Mouse (Mus musculus) hindbrain, embryonic 12.5 days (tissue): Measurements from ENCODE around the gene Xrcc5. TPM values are rescaled to one million over a fixed set of nuclear protein-coding genes. Genes with fewer than 3 reads are reported as not detected.

Source experiments
- ATAC-seq: fragments of 200-750 bp; cut with Nextera tagmentation; 2 replicates; pipeline ENCODE4 v1.8.0; 2017; ENCODE audit warnings: moderate TSS enrichment; ENCODE audit not compliant: low FRiP score
- H3K27ac ChIP-seq: fragments of 300-500 bp; sonication (generic); 2 replicates; pipeline ENCODE4 v1.5.1; 2016; ENCODE audit warnings: mild to moderate bottlenecking
- H3K27me3 ChIP-seq: fragments of 300-500 bp; sonication (generic); 2 replicates; pipeline ENCODE4 v1.6.1; 2016; ENCODE audit warnings: mild to moderate bottlenecking
- H3K36me3 ChIP-seq: fragments of 300-500 bp; sonication (generic); 2 replicates; pipeline ENCODE4 v1.6.1; 2016; ENCODE audit warnings: mild to moderate bottlenecking
- H3K4me1 ChIP-seq: fragments of 300-500 bp; sonication (generic); 2 replicates; pipeline ENCODE4 v1.6.1; 2016
- H3K4me2 ChIP-seq: fragments of 300-500 bp; sonication (generic); replicated peaks from 2 replicates; pipeline ENCODE4 v1.6.1; 2016; ENCODE audit warnings: mild to moderate bottlenecking
- H3K4me3 ChIP-seq: fragments of 300-500 bp; sonication (generic); 2 replicates; pipeline ENCODE4 v1.5.1; 2016; ENCODE audit warnings: mild to moderate bottlenecking
- H3K9ac ChIP-seq: fragments of 300-500 bp; sonication (generic); 2 replicates; pipeline ENCODE4 v1.6.1; 2016; ENCODE audit warnings: mild to moderate bottlenecking, moderate library complexity
- H3K9me3 ChIP-seq: fragments of 300-500 bp; sonication (generic); replicated peaks from 2 replicates; pipeline ENCODE4 v1.6.1; 2016; ENCODE audit warnings: mild to moderate bottlenecking
- WGBS: fragments of 180-500 bp; shearing (Covaris S2); methylation state at CpG from one replicate; pipeline ENCODE4 v1.1.7; 2016; 5-methylcytosine and 5-hydroxymethylcytosine counted together
- polyA plus RNA-seq: library from polyadenylated mRNA; unstranded; fragments of >200 nt; fragmentation: Nextera tagmentation; extraction: Ambion mirVana; gene quantifications from 2 replicates; pipeline ENCODE4 v1.2.1, GENCODE M21; 2016

Xrcc5 gene
- polyA plus RNA-seq, 1 experiment from 2014 or later, result 44.0 TPM

GRCm38 (mm10) chr1:72372512-72372911, 65.3 kb downstream of the Xrcc5 start:
- Histone ChIP-seq H3K4me3 (no peak overlapping the region), H3K4me1 (no peaks in the 10 kb centered on the region), H3K27me3 (no peaks in the 10 kb centered on the region), H3K4me2 (no peak overlapping the region), H3K27ac (no peak overlapping the region), H3K9me3 (no peaks in the 10 kb centered on the region), H3K36me3 (no peaks in the 10 kb centered on the region), H3K9ac (no peak overlapping the region)
- WGBS, result 84% methylated on average over 1 of the region's 1 CpGs
- ATAC-seq, result peak; percentile 68

DNA sequence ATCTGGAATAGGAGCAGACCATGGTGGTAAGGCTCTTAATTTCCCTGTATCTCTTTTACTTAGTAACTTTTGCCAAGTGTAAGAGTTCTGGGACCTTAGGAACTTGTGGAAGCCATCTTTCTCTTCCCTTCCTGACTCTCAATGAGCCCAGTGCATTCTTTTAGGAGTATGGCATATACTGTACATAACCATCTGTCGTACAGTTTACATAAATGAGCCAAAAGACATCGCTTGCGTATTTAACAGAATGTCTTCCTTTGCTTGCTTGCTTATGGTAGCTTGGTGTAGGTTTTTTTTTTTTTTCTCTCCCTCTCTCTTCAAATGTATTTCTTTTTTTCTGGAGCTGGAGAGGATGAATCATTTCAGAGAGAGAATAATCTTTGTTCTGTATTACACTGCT, 65.7 kb downstream of the Xrcc5 start:
- H3K4me2 ChIP-seq, result no peak overlapping the region
- no peak for ATAC-seq
- no peak overlapping the region for H3K4me3 ChIP-seq
- 95% methylated on average over 3 of the region's 3 CpGs for WGBS
- no peak overlapping the region for H3K27ac ChIP-seq
- H3K27me3 ChIP-seq, result no peaks in the 10 kb centered on the region
- no peak overlapping the region for H3K9ac ChIP-seq
- no peaks in the 10 kb centered on the region for H3K4me1 ChIP-seq
- no peaks in the 10 kb centered on the region for H3K36me3 ChIP-seq
- H3K9me3 ChIP-seq, result no peaks in the 10 kb centered on the region

DNA sequence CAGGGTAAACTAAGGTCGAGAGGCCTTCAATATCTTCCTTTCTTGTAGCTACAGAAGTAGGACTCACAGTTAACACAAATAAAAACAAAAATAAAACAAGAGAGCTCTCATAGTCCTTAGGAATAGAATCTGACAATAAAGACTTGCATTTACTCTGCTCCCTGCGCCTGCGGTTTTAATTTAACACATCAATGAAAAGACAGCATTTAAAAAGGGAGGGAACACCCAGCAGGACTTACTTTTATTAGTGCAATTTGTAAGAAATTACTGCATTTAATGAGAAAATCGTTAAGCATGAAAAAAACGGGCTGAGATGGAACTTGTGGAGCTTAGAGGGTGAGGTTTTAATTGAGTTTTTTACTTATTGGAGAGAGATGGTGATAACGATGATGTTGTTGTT, 66.4 kb downstream of the Xrcc5 start:
- H3K27ac ChIP-seq, result no peak overlapping the region
- H3K4me3 ChIP-seq, result no peak overlapping the region
- no peak for ATAC-seq
- no peaks in the 10 kb centered on the region for H3K36me3 ChIP-seq
- H3K9me3 ChIP-seq, result no peaks in the 10 kb centered on the region
- no peak overlapping the region for H3K4me2 ChIP-seq
- WGBS, result 71% methylated on average over 6 of the region's 6 CpGs
- no peak overlapping the region for H3K9ac ChIP-seq
- H3K4me1 ChIP-seq, result no peaks in the 10 kb centered on the region
- no peaks in the 10 kb centered on the region for H3K27me3 ChIP-seq

- Histone ChIP-seq H3K36me3 (no peaks in the 10 kb centered on the region), H3K9ac (no peak overlapping the region), H3K9me3 (no peaks in the 10 kb centered on the region), H3K27me3 (no peaks in the 10 kb centered on the region), H3K4me2 (no peak overlapping the region), H3K4me1 (no peaks in the 10 kb centered on the region), H3K4me3 (no peak overlapping the region), H3K27ac (no peak overlapping the region)
- no peak for ATAC-seq
- WGBS, result 78% methylated on average over 4 of the region's 4 CpGs
These were observed 66.8 kb downstream of the Xrcc5 start for GRCm38 (mm10) chr1:72374049-72374448.

DNA sequence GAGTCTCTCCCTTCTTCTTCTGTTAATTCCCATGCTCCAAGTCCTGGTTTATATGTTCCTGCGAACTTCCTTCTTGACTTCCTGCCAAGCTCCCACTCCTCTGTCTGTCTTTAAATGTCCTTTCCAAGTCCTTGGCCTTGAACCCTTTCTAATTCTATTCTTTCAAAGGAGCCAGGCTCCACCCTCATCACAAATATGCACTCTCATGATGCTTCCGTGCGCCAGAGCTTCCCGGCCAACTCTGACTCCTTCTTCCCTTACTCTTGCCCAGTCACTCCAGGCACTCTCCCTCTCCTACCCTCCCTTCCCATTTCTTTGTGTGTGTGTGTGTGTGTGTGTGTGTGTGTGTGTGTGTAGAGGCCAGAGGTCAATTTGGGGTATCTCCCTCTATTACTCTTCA, 70.9 kb downstream of the Xrcc5 start:
- Histone ChIP-seq H3K9me3 (no peaks in the 10 kb centered on the region), H3K4me2 (no peak overlapping the region), H3K27ac (no peak overlapping the region), H3K9ac (no peak overlapping the region), H3K4me1 (no peaks in the 10 kb centered on the region), H3K36me3 (0 out of 2 replicates have a peak, but pooled peaks cover 2% of the 10 kb centered on the region), H3K27me3 (no peaks in the 10 kb centered on the region), H3K4me3 (no peak overlapping the region)
- WGBS, result 93% methylated on average over 4 of the region's 4 CpGs
- no peak for ATAC-seq

DNA sequence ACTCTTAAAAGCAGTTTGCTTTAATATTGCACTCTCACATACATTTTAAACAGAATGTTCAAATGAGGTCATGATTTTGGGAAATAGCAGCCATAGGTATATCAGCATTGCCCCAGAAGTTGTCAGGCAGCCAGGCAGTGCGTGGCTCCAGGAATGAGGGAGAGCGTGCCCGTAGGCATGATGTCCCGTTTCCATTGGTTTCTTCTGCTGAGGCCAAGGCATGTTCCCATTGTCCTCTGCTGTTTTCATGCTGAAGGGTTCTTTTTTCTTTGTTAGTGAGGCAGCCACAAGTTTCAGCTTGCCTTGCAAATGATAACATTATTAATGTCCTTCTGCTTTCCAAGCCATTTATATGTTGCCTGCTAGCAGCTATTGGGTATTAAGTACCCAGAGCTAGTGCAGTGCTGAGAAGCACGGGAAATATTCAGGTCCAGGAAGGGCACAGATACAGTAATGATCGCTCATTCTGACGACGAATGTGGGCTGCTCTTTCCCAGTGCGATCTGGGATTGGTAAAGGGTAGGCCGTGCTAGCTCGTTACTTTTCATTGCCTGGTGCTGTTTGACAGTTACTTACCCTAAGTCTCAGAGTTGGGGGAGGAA, 72.6 kb downstream of the Xrcc5 start:
- Histone ChIP-seq H3K4me1 (no peaks in the 10 kb centered on the region), H3K4me2 (no peak overlapping the region), H3K4me3 (no peak overlapping the region), H3K9me3 (no peaks in the 10 kb centered on the region), H3K27ac (no peak overlapping the region), H3K27me3 (no peaks in the 10 kb centered on the region), H3K9ac (no peak overlapping the region), H3K36me3 (0 out of 2 replicates have a peak, but pooled peaks cover 9% of the 10 kb centered on the region)
- 91% methylated on average over 11 of the region's 11 CpGs for WGBS
- ATAC-seq, result no peak

DNA sequence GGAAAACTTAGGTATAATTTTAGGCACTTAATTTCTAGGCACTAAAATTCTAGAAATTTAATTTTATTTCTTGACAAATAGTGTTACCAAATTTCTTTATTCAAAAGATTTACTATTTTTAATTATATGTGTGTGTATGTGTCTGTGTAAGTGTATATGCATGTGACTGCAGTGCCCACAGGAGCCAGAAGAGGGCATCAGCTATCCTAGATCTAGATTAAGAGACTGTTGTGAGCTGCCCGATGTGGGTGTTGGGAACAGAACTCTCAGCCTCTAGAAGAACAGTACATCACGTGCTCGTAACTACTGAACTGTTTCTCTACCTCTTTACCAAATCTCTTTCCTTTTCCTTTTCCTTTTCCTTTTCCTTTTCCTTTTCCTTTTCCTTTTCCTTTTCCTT, 73.3 kb downstream of the Xrcc5 start:
- WGBS, result 96% methylated on average over 3 of the region's 3 CpGs
- no peak overlapping the region for H3K4me2 ChIP-seq
- H3K27me3 ChIP-seq, result no peaks in the 10 kb centered on the region

DNA sequence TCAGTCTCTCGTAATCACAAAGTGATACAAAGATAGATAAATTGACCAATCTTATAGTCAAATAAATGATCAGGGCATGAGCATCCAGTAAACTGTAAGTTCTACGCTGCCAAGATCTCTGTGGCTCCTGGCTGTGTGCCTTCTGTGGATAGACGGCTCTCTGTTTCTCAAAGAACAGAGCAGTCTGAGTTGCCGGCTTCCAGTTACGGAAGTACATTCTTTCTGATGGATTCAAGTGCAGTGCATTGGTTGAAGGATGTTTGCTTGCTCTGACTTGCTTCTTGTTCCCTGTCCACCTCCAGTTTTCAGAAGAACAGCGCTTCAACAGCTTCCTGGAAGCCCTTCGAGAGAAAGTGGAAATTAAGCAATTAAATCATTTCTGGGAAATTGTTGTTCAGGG, 75.8 kb downstream of the Xrcc5 start:
- Histone ChIP-seq H3K9ac (no peak overlapping the region), H3K4me3 (no peak overlapping the region), H3K27ac (no peak overlapping the region), H3K27me3 (no peaks in the 10 kb centered on the region), H3K36me3 (0 out of 2 replicates have a peak, but pooled peaks cover 16% of the 10 kb centered on the region), H3K4me1 (no peaks in the 10 kb centered on the region), H3K9me3 (no peaks in the 10 kb centered on the region), H3K4me2 (no peak overlapping the region)
- WGBS, result 92% methylated on average over 7 of the region's 7 CpGs
- ATAC-seq, result no peak

More for the DNA sequence above, 73.3 kb downstream of the Xrcc5 start:
- Histone ChIP-seq H3K27ac (no peak overlapping the region), H3K9ac (no peak overlapping the region), H3K9me3 (no peaks in the 10 kb centered on the region), H3K4me1 (no peaks in the 10 kb centered on the region), H3K36me3 (0 out of 2 replicates have a peak, but pooled peaks cover 9% of the 10 kb centered on the region), H3K4me3 (no peak overlapping the region)
- no peak for ATAC-seq

GRCm38 (mm10) chr1:72383651-72384050, 76.4 kb downstream of the Xrcc5 start:
- Histone ChIP-seq H3K27ac (no peak overlapping the region), H3K9me3 (no peaks in the 10 kb centered on the region), H3K4me3 (no peak overlapping the region), H3K4me1 (no peaks in the 10 kb centered on the region), H3K36me3 (0 out of 2 replicates have a peak, but pooled peaks cover 17% of the 10 kb centered on the region), H3K27me3 (no peaks in the 10 kb centered on the region), H3K9ac (no peak overlapping the region), H3K4me2 (no peak overlapping the region)
- no peak for ATAC-seq
- WGBS, result 87% methylated on average over 5 of the region's 5 CpGs

DNA sequence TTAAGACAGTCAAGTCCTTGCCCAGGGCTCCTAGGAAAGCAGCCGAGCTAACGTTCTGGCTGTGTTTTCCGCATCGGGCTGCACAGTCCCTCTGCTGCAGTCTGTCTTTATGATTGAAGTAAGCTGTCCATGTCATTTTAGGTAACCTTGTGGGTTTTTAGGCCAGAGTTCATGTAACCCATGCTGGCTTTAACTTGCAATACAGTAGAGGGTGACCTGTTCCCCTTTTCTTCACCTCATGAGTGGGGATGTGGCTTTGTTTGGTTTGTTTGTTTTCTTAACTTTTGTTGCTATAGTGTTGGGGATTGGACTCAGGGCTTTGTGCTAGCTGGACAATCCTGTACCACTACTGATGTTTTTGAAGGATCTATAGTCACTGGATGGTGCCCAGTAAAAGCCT, 83.2 kb downstream of the Xrcc5 start:
- no peak for ATAC-seq
- H3K27ac ChIP-seq, result no peak overlapping the region
- H3K9me3 ChIP-seq, result no peaks in the 10 kb centered on the region
- H3K27me3 ChIP-seq, result no peaks in the 10 kb centered on the region
- H3K4me3 ChIP-seq, result no peak overlapping the region
- H3K4me1 ChIP-seq, result no peaks in the 10 kb centered on the region
- H3K4me2 ChIP-seq, result no peak overlapping the region
- peaks cover 21% of the 10 kb centered on the region; the same call in 1 of the 2 replicates for H3K36me3 ChIP-seq
- H3K9ac ChIP-seq, result no peak overlapping the region
- WGBS, result 81% methylated on average over 4 of the region's 4 CpGs

- H3K4me2 ChIP-seq, result no peak overlapping the region
- no peak overlapping the region for H3K4me3 ChIP-seq
- no peaks in the 10 kb centered on the region for H3K27me3 ChIP-seq
- peaks cover 19% of the 10 kb centered on the region for H3K36me3 ChIP-seq
- H3K4me1 ChIP-seq, result no peaks in the 10 kb centered on the region
- no peak overlapping the region for H3K9ac ChIP-seq
- WGBS, result 90% methylated on average over 8 of the region's 8 CpGs
- ATAC-seq, result no peak
- H3K9me3 ChIP-seq, result no peaks in the 10 kb centered on the region
- H3K27ac ChIP-seq, result no peak overlapping the region
These were observed 92.6 kb downstream of the Xrcc5 start for GRCm38 (mm10) chr1:72399720-72400401.

DNA sequence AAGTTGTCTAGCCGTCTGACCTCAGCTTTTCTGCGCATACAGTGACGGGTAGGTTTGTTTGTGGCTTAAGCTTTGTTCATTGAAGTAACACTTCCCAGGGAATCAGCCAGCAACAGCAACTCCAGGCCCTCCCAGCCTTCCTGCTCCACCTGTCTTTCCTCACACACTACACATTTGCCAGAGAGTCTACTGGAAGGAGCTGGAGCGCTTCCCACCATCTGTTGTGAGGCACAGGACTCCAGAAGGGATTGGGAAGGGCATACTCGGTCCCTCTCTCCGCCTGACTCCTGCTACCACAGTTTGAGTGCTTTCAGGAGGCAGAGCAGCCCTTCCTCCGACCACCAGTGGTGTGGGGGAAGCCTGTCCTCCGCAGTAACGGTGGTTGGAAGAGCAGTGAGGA, 93.4 kb downstream of the Xrcc5 start:
- H3K4me2 ChIP-seq, result no peak overlapping the region
- H3K36me3 ChIP-seq, result peaks cover 12% of the 10 kb centered on the region
- no peak overlapping the region for H3K27ac ChIP-seq
- no peaks in the 10 kb centered on the region for H3K4me1 ChIP-seq
- 89% methylated on average over 9 of the region's 9 CpGs for WGBS
- H3K9ac ChIP-seq, result no peak overlapping the region
- no peak overlapping the region for H3K4me3 ChIP-seq
- H3K27me3 ChIP-seq, result no peaks in the 10 kb centered on the region
- no peak for ATAC-seq
- H3K9me3 ChIP-seq, result no peaks in the 10 kb centered on the region
